Mouse (Mus musculus) embryonic fibroblast, embryonic 13.5 days (primary cell): Measurements from ENCODE around the gene Trim54. TPM values are rescaled to one million over a fixed set of nuclear protein-coding genes. Genes with fewer than 3 reads are reported as not detected.

Experiments
- H3K27ac ChIP-seq: 2 replicates; pipeline ENCODE4 v1.5.1; 2012; ENCODE audit warnings: low read length, control low read depth, inconsistent platforms; ENCODE audit not compliant: insufficient read depth
- H3K4me1 ChIP-seq: 2 replicates; pipeline ENCODE4 v1.6.1; 2011; ENCODE audit warnings: low read length; ENCODE audit not compliant: control insufficient read depth, insufficient read depth
- H3K4me3 ChIP-seq: 2 replicates; pipeline ENCODE4 v1.5.1; 2011; ENCODE audit warnings: mild to moderate bottlenecking, control low read depth, low read length; ENCODE audit not compliant: insufficient read depth
- CTCF ChIP-seq: IDR thresholded peaks from 2 replicates; pipeline ENCODE4 v1.5.1; 2011; ENCODE audit warnings: mild to moderate bottlenecking, control low read depth, low read length, moderate library complexity, borderline replicate concordance; ENCODE audit not compliant: insufficient read depth
- POLR2A ChIP-seq: IDR thresholded peaks from 2 replicates; pipeline ENCODE4 v1.6.1; 2011; ENCODE audit warnings: low read depth, mild to moderate bottlenecking, control low read depth, low read length, moderate library complexity
- polyA plus RNA-seq: library from polyadenylated mRNA; stranded (reverse); fragments of >200 nt; gene quantifications from 2 replicates; pipeline ENCODE4 v1.2.4, GENCODE M21; 2011; ENCODE audit warnings: low read depth; ENCODE audit not compliant: missing spikeins, insufficient read length

Trim54 gene
- polyA plus RNA-seq, 1 experiment, result not detected

DNA sequence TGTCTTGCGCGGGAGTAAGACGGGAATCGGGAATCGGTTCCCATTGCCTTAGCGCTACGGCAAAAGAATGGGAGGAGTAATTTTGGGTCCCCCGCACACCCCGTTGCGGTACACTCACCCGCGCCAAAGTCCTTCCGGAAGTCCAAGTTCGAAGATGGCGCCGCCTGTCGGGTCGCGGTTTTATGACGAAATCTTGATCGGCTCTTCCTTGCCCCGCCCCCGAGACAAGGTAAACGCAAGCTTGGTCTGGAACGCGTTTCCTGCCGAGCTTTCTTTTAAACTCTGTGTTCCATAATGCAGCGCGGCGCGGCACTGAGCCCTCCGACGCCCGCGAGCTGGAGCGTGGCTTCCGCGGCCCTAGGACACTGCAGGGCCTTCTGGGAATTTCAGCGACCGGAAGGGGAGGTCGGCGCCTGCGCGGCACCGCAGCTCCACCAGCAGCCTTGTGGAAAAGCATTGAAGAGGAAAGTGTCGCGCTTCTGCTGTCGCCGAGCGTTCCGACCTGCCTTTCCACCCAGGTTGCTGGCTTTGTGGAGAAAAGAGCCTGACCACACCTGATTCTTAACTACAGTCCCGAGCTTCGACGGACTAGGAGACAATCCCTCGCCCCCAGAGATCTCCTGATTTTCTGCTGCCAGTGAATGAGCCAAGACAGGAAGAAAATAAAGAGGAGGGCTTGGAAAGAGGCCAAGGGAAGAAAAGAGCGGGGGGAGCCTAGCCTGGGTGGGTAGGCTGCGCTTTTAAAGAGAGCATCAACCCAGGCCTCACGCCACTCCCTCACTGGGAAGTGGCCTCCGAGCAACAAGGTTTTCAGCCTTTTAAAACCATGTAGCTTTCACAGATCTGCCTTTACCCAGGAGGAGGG lies 63.5 kb downstream of the Trim54 start, which contains the start of the genes Gm29609 and Gtf3c2:
Gene Gm29609, minus strand, starts transcription at position 146 of the 865 bp plus-strand sequence.
Gene Gtf3c2, minus strand, starts transcription at position 379 of the 865 bp plus-strand sequence.
- Histone ChIP-seq H3K4me1 (no peaks in the 10 kb centered on the region), H3K27ac (peak within 1 kb of the TSS; percentile 96), H3K4me3 (peak within 1 kb of the TSS; percentile 96)
- TF ChIP-seq CTCF (no peak), POLR2A (peak; percentile 78)

GRCm38 (mm10) chr5:31181183-31181770 lies 64.8 kb downstream of the Trim54 start:
- Histone ChIP-seq H3K4me1 (no peaks in the 10 kb centered on the region), H3K27ac (no peak overlapping the region), H3K4me3 (no peak overlapping the region)
- TF ChIP-seq CTCF (no peak), POLR2A (peak; percentile 26; the same call in 1 of the 2 replicates)

DNA sequence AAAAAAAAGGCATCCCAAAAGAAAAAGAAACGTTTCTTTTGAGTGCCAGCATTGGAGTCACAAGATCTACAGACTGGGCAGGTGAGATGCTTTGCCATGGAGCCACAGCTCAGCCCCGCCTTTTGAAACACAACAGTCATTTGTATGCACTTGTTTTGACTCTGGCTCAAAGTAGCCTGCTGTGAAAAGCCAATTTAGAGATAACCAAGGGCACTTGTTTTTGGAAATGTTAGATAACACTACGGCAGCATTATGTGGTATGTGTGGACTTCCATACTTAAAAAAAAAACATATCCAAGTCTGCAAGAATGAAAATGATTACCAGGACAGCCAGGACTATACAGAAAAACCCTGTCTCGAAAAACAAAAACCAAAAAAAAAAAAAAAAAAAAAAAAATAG lies 67.2 kb downstream of the Trim54 start:
- Histone ChIP-seq H3K4me3 (no peak overlapping the region), H3K4me1 (no peaks in the 10 kb centered on the region), H3K27ac (no peak overlapping the region)
- no peak for TF ChIP-seq POLR2A
- TF ChIP-seq CTCF, result no peak

Other genes starting within 250 kb of the Trim54 start
- gene Tmem214, start 248.7 kb upstream of the Trim54 start, polyA plus RNA-seq, result 102 and 122 TPM in 2 replicates
- gene Agbl5, start 228.0 kb upstream of the Trim54 start, polyA plus RNA-seq, result 7.2 and 17.0 TPM in 2 replicates
- gene Ost4, start 208.9 kb upstream of the Trim54 start, polyA plus RNA-seq, result 335 and 354 TPM in 2 replicates
- gene Emilin1, start 203.3 kb upstream of the Trim54 start, polyA plus RNA-seq, result 85.9 and 98.0 TPM in 2 replicates
- 11.4 and 12.4 TPM in 2 replicates for gene Khk, start 195.3 kb upstream of the Trim54 start, polyA plus RNA-seq
- 14.4 and 16.9 TPM in 2 replicates for gene Cgref1, start 171.1 kb upstream of the Trim54 start, polyA plus RNA-seq
- gene Preb, start 156.4 kb upstream of the Trim54 start, polyA plus RNA-seq, result 91.6 and 95.3 TPM in 2 replicates
- gene Tcf23, start 148.1 kb upstream of the Trim54 start, polyA plus RNA-seq, result not detected in 2 replicates
- 97.2 and 110 TPM in 2 replicates for gene Atraid, start 68.4 kb upstream of the Trim54 start, polyA plus RNA-seq
- 3.3 and 6.2 TPM in 2 replicates for gene Slc5a6, start 67.8 kb upstream of the Trim54 start, polyA plus RNA-seq
- gene Cad, start 61.9 kb upstream of the Trim54 start, polyA plus RNA-seq, result 32.6 and 39.5 TPM in 2 replicates
- gene Dnajc5g, start 10.4 kb upstream of the Trim54 start, polyA plus RNA-seq, result not detected in 2 replicates
- gene Slc30a3, start 8.5 kb upstream of the Trim54 start, polyA plus RNA-seq, result not detected in 2 replicates
- gene Ucn, start 22.1 kb downstream of the Trim54 start, polyA plus RNA-seq, result not detected in 2 replicates
- 54.0 and 57.7 TPM in 2 replicates for gene Mpv17, start 37.5 kb downstream of the Trim54 start, polyA plus RNA-seq
- 2.7 and 3.8 TPM in 2 replicates for gene Gm29609, start 63.2 kb downstream of the Trim54 start, polyA plus RNA-seq
- 51.0 and 69.2 TPM in 2 replicates for gene Gtf3c2, start 63.4 kb downstream of the Trim54 start, polyA plus RNA-seq
- gene Snx17, start 76.5 kb downstream of the Trim54 start, polyA plus RNA-seq, result 91.9 and 113 TPM in 2 replicates
- gene Eif2b4, start 76.7 kb downstream of the Trim54 start, polyA plus RNA-seq, result 19.8 and 21.6 TPM in 2 replicates
- gene Zfp513, start 85.6 kb downstream of the Trim54 start, polyA plus RNA-seq, result 18.6 and 20.3 TPM in 2 replicates
- 131 and 132 TPM in 2 replicates for gene Ppm1g, start 104.0 kb downstream of the Trim54 start, polyA plus RNA-seq
- gene Nrbp1, start 124.2 kb downstream of the Trim54 start, polyA plus RNA-seq, result 93.5 and 115 TPM in 2 replicates
- gene Gm9970, start 124.5 kb downstream of the Trim54 start, polyA plus RNA-seq, result not detected in 2 replicates
- gene Krtcap3, start 135.0 kb downstream of the Trim54 start, polyA plus RNA-seq, result 0.81 and 1.4 TPM in 2 replicates
- gene Ift172, start 174.4 kb downstream of the Trim54 start, polyA plus RNA-seq, result 37.4 and 37.6 TPM in 2 replicates
- gene Fndc4, start 179.4 kb downstream of the Trim54 start, polyA plus RNA-seq, result 25.2 and 34.0 TPM in 2 replicates
- not detected in 2 replicates for gene Gckr, start 180.7 kb downstream of the Trim54 start, polyA plus RNA-seq